In the genomic region with DNA sequence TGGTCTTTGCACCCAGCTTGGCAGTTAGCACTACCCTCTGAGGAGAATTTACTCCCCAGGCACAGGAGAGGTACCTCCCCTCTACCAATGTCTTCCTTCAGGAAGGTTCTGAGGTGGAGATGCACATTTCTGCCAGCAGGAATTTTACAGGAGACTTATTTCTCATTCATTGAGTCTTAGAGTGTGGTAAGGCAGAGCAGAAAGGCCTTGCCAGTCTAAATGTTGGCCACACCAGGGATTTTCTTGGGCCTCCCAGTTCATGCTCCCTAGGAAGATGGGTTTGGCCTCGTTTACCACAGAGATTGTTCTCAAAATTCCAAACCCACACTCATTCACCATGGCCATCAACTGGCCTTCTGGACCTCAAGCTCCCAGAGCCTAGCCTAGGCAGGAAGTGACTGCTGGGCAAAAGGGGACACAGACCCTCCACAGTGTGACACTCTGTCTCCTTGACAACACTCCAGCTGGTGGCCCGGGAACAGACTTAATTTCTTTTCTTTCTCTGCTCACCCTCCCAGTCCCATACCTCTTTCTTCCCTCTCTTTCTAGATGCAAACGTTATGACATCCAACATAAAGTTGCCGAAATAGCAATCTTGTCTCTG, we compare ENCODE assay signal across 19 mouse cellular contexts. TPM values are rescaled to one million over a fixed set of nuclear protein-coding genes. Genes with fewer than 3 reads are reported as not detected.
DNase-seq lines count a peak whose midpoint lies in the region; ATAC-seq and TF ChIP-seq lines count a peak whose summit lies in the region.
"Had no signal": no experiment of that assay in that cellular context is flagged by ENCODE, and none has a peak within 500 bp of the region (broad histone marks: within the 10 kb centered on the region; RNA-seq: fewer than 3 reads in every experiment).

No protein-coding gene starts in this region.

- WGBS in lung, embryonic 14.5 days = 24% methylated on average over 4 of the region's 4 CpGs
- WGBS in forebrain, embryonic 14.5 days = 4% methylated on average over 4 of the region's 4 CpGs
- 15% methylated on average over 4 of the region's 4 CpGs for WGBS in midbrain, embryonic 10.5 days

- no peak for TF ChIP-seq CTCF in lung, embryonic 14.5 days (IDR thresholded peaks at IDR 0.05; ENCODE audit: low read depth)
- no peak for TF ChIP-seq CTCF in gastrocnemius, adult 2 months (IDR thresholded peaks at IDR 0.05)

- H3K27ac ChIP-seq in lung, embryonic 14.5 days (ENCODE audit: low read depth) = no peak overlapping the region
- H3K27ac ChIP-seq in forebrain, embryonic 14.5 days (ENCODE audit: low read depth, low read length) = no peak overlapping the region
- no peak overlapping the region for H3K27ac ChIP-seq in midbrain, embryonic 10.5 days (replicated peaks)
- no peak overlapping the region for H3K27ac ChIP-seq in gastrocnemius, adult 2 months
- H3K27ac ChIP-seq: kidney, embryonic 15.5 days; limb, embryonic 13.5 days had no signal

- H3K4me2 ChIP-seq in lung, embryonic 14.5 days = no peak overlapping the region
- H3K4me2 ChIP-seq in forebrain, embryonic 14.5 days (ENCODE audit: low read length) = no peak overlapping the region
- H3K4me2 ChIP-seq: kidney, embryonic 15.5 days; limb, embryonic 13.5 days had no signal

- H3K9me3 ChIP-seq in lung, embryonic 14.5 days (ENCODE audit: low read depth, low read length) = no peaks in the 10 kb centered on the region
- no peaks in the 10 kb centered on the region for H3K9me3 ChIP-seq in forebrain, embryonic 14.5 days (replicated peaks; ENCODE audit: control insufficient read depth, low read length)
- no peaks in the 10 kb centered on the region for H3K9me3 ChIP-seq in midbrain, embryonic 10.5 days (replicated peaks)
- H3K9me3 ChIP-seq: G1E; kidney, embryonic 15.5 days; limb, embryonic 13.5 days; megakaryocyte, embryonic 14.5 days had no signal

- no peak overlapping the region for H3K9ac ChIP-seq in lung, embryonic 14.5 days
- H3K9ac ChIP-seq in forebrain, embryonic 14.5 days (ENCODE audit: low read length) = no peak overlapping the region
- H3K9ac ChIP-seq: kidney, embryonic 15.5 days; limb, embryonic 13.5 days had no signal

- no peaks in the 10 kb centered on the region for H3K36me3 ChIP-seq in lung, embryonic 14.5 days (ENCODE audit: insufficient read depth)
- H3K36me3 ChIP-seq in forebrain, embryonic 14.5 days (ENCODE audit: control insufficient read depth, insufficient read depth, low read length) = no peaks in the 10 kb centered on the region
- H3K36me3 ChIP-seq in midbrain, embryonic 10.5 days = no peaks in the 10 kb centered on the region
- H3K36me3 ChIP-seq: G1E; kidney, embryonic 15.5 days; limb, embryonic 13.5 days had no signal

- no peak for DNase-seq in lung, embryonic 14.5 days
- no peak for DNase-seq in lung, postnatal 4 days
- peak; percentile 58 for DNase-seq in forebrain, embryonic 14.5 days (ENCODE audit: low spot score)
- DNase-seq in midbrain, embryonic 10.5 days (ENCODE audit: low spot score) = peak; percentile 65
- DNase-seq in retina, embryonic 14.5 days (ENCODE audit: low spot score) = peak; percentile 74
- no peak for DNase-seq in gastrocnemius, adult 2 months
- no peak for DNase-seq in urinary bladder, postnatal 25 days (ENCODE audit: low spot score)
- no peak for DNase-seq in adrenal gland, adult 8-10 months
- DNase-seq: heart, postnatal 4 days; lung, adult 2 months; thymus, postnatal 25 days had no signal

- no peaks in the 10 kb centered on the region for H3K27me3 ChIP-seq in lung, embryonic 14.5 days (ENCODE audit: insufficient read depth, low read length)
- H3K27me3 ChIP-seq in forebrain, embryonic 14.5 days (replicated peaks; ENCODE audit: control insufficient read depth, insufficient read depth, low read length) = peaks cover 2% of the 10 kb centered on the region; the same call in 1 of the 2 replicates
- H3K27me3 ChIP-seq in midbrain, embryonic 10.5 days (ENCODE audit: low read depth, poor library complexity, severe bottlenecking) = peaks cover 100% of the 10 kb centered on the region
- H3K27me3 ChIP-seq: megakaryocyte, embryonic 14.5 days had no signal

- intact Hi-C loops in gastrocnemius, adult 2 months (cut with DNase I) = no loop called here

- ATAC-seq in lung, embryonic 14.5 days (ENCODE audit: insufficient read depth) = 0 out of 2 replicates have a peak, but pooled peaks have one; percentile 28
- ATAC-seq in forebrain, embryonic 14.5 days = peak; percentile 16; the same call in 1 of the 2 replicates

- 0 out of 2 replicates have a peak, but pooled peaks cover 4% of the 10 kb centered on the region for H3K4me1 ChIP-seq in lung, embryonic 14.5 days (ENCODE audit: insufficient read depth)
- peaks cover 58% of the 10 kb centered on the region for H3K4me1 ChIP-seq in forebrain, embryonic 14.5 days (ENCODE audit: control insufficient read depth, insufficient read depth, low read length)
- H3K4me1 ChIP-seq in midbrain, embryonic 10.5 days = peaks cover 60% of the 10 kb centered on the region
- H3K4me1 ChIP-seq: megakaryocyte, embryonic 14.5 days had no signal

- no peak overlapping the region for H3K4me3 ChIP-seq in lung, embryonic 14.5 days (ENCODE audit: low read depth, low read length)
- no peak overlapping the region for H3K4me3 ChIP-seq in forebrain, embryonic 14.5 days (ENCODE audit: low read depth, low read length)
- H3K4me3 ChIP-seq in midbrain, embryonic 10.5 days = 0 out of 2 replicates have a peak overlapping the region, but pooled peaks have one; percentile 16
- H3K4me3 ChIP-seq in gastrocnemius, adult 2 months = no peak overlapping the region
- H3K4me3 ChIP-seq: kidney, embryonic 15.5 days; limb, embryonic 13.5 days; megakaryocyte, embryonic 14.5 days had no signal

RNA-seq across cellular contexts. Expression of gene Fezf2, which starts 40.3 kb away (rescaled TPM):
- not detected in 2 replicates for polyA plus RNA-seq in lung, embryonic 14.5 days (2014; fragmentation: Nextera tagmentation; extraction: Ambion mirVana)
- polyA plus RNA-seq in forebrain, embryonic 14.5 days (2014; fragmentation: Nextera tagmentation; extraction: Ambion mirVana) = 69.6 and 81.3 TPM in 2 replicates
- polyA plus RNA-seq in midbrain, embryonic 10.5 days (2016; fragmentation: Nextera tagmentation; extraction: Ambion mirVana) = 5.0 and 9.8 TPM in 2 replicates
- not detected for total RNA-seq in gastrocnemius, adult 2 months (2021)
- not detected for total RNA-seq in adrenal gland, adult 8-10 months (2022)
- total RNA-seq: gastrocnemius, adult 18-20 months; heart, adult 8-10 months; heart, postnatal 4 days had no signal
- polyA plus RNA-seq: C2C12; G1E; kidney, embryonic 15.5 days; lung, adult 2 months; stomach, embryonic 14.5 days had no signal

Comparison
In these comparisons a context has a peak if more than half of its experiments do, and no peak if none do; other contexts are left out.
1. DNase-seq: peak in forebrain, embryonic 14.5 days (single experiment), midbrain, embryonic 10.5 days (single experiment) and retina, embryonic 14.5 days (single experiment); none in lung, embryonic 14.5 days (single experiment), lung, postnatal 4 days (0 of 2), gastrocnemius, adult 2 months (single experiment), urinary bladder, postnatal 25 days (single experiment) and adrenal gland, adult 8-10 months (single experiment).